Mouse (Mus musculus) kidney, postnatal 14 days (tissue): ENCODE results near the gene Pex12.
A peak's percentile ranks its signal among the peaks of the same experiment; 100 is the strongest.
"Not testable (repeated sequence)": the region's sequence is repeated elsewhere in the genome, so short reads cannot be mapped to it uniquely, and the experiment has no call there.

Experiments used
- DNase-seq: peaks from one replicate; pipeline ENCODE4 v3.0.0; 2022; ENCODE audit warnings: mixed read lengths

Pex12 gene

DNA sequence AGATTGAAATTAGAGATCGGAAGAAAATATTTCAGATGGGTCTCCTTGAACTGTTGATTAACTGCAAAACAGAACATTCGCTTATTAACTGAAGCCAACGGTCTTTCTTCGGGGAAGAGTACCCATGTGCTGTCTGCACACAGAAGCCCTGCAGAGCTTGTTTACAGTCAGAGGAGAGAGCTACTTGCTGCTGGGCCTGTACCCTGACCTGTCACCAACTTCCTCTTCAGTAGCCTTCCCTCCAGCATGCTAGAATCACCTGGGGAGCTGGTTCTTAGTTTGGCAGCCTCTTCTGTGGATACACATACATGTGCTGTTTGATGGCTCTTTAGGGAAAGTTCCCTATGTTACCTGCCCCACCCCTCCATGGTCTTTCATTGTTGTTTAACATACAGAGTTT lies 16.8 kb downstream of the Pex12 start:
- DNase-seq: no peak

GRCm38 (mm10) chr11:83282084-83282483 lies 20.3 kb downstream of the Pex12 start:
- DNase-seq: no peak

DNA sequence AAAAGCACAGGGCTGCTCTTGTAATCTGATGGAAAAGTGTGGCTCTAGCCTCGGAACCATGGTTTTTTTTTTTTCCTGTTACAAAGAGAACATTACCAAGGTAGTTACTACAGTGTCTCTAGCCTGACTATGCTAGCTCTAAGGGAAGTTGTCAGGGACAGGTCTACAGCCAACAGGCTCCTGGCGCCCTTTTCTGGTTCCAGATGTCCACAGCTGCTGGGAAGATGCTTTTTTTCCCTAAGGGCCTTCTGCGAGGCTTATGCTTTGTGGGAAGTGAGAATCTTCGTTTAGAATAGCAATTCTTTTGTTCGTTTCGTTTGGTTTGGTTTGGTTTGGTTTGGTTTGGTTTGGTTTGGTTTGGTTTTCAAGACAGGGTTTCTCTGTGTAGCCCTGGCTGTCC lies 22.7 kb downstream of the Pex12 start:
- peak; percentile 26 for DNase-seq

DNA sequence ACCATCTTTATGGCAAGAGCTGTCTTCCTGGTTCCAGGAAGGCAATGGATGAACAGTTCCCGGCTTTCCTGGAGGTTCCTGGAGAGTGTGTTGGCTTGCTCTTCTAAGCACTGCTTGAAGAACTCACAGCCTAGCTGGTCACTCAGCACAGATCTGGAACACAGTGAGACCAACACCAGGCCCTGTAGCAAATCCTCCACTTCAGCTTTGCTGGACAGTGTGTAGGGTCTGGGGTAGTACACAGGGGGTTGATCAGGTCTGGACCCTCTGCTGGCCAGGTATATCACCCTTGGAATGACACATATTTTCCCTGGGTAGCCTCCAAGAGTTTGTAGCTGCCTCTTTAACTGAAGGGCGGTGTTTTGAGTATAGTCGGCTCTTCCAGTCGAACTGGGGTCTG lies 23.4 kb downstream of the Pex12 start:
- no peak for DNase-seq

DNA sequence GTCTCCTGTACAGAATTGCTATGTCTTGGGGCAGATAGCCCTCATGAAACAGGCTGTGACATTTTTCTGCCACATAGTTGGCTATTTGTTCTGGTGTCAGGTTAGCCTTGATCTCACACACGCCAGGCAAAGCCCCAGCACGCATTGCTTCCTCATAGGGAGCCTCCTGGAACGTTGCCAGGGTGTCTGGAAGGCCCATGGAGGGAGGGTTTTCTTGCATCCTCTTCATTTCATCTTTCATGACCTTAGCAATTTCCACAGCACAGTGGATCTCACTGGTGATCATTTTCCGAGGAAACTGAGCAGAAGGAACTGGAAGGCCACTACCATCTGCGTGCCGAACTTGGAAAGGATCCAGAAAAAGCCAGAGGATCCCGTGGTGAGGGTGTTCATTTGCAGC lies 26.1 kb downstream of the Pex12 start:
- no peak for DNase-seq

DNA sequence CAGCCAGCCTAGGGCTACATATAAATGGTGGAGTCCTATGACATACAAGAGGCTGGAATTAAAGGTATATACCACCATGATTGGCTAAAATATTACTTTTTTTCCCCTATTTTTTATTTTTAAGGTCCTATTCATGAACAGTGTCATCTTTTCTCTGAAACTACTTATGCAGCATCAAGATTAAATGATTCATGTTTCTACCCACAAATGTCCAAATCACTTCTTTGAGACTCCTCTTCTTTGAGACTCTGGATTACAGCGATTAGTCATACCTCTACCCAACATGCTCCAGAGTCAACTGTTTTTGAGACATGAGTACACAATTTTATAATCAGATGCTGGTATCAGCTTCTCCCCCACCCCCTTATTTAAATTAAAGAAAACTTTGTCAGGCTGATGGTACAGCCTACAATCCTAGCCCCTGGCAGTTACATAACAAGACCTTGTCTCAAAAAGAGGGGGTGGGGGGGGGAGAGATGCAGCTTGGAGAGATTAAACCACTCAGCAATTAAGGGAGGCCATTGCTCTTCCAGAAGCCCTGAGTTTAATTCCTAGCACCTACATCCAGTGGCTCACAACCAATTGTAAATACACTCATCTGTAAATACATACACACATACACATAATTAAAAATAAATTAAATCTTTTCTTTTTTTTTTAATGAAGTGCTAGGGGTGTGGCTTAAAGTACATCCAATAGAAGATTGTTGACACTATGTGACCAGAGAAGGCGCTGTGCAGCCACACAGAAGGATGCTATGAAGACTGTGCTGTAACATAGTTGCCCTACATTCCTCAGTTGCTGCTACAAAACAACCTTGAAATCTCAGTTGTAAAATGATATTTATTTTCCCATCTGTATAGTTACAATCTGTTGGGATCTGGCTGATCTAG lies 30.2 kb downstream of the Pex12 start:
- DNase-seq: peak; percentile 11

DNA sequence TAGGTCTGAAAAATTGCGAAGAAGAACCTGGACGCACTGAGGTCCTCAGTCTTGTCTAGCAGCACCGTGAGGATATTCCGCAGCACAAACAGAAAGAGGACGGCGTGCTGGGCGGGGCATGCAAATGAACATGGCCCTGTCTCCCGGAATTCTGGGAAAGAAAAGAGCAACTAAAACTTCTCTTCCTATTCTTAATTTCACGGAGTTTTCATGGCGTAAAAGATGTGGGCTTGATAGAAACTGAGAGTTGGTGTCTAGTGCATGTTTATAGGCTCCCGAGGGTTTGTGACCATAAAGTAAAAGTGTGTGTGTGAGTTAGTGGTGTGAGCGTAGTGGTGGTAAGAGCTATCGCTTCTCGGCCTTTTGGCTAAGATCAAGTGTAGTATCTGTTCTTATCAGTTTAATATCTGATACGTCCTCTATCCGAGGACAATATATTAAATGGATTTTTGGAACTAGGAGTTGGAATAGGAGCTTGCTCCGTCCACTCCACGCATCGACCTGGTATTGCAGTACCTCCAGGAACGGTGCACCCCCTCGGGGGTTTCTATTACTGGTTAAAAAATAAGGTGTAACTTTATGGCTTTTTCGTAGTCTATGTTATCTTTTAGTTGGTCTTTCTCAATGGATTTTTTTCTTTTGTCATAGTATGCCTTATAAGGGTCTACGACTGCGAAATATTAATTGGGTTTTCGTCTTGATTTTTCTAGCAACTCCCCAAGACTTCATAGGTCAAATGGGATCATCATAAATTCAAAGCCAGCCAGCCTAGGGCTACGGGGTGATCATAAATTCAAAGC lies 31.0 kb downstream of the Pex12 start:
- peak; percentile 84 for DNase-seq

DNA sequence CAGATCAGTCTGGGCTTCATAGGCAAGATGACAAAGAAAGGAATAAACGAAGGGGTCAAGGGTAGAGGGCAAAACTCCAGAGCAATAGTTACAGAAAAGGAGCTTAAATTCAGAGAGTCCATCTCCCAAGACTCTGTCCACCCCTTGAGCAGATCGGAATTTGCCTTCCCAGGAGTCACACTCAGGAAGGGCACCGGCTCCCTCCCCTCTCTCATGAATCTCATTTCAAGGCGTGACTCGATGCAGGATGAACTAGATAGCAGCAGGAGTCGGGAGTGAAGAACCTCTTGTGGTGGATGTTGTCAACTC lies 31.6 kb downstream of the Pex12 start:
- no peak for DNase-seq

DNA sequence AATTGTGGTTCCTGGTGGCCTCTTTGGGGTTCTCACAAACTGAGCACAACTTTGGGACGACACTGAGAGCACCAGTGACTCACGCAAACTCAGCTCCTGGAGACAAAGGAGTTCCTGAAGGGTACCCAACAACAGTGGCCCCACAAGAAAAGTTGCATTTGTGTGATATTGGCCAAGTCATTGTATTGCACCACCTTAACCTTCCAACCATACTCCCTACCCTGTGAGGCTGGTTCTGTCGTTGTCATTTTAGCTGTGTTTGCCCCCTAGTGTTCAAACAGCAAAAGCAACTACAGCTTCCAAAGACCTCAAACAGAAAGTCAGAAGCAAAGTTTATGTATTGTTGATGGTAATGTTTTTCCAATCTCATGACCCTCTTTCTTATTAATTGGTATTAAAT lies 39.2 kb downstream of the Pex12 start:
- DNase-seq: no peak

- no peak for DNase-seq
These were observed 39.7 kb downstream of the Pex12 start for GRCm38 (mm10) chr11:83262673-83263072.

GRCm38 (mm10) chr11:83257211-83257610 lies 45.2 kb downstream of the Pex12 start:
- not testable (repeated sequence) for DNase-seq
